Mouse (Mus musculus) thymus, adult 18-20 months (tissue): ENCODE results near the gene Zmiz1.

Experiments used
- DNase-seq, 2 experiments: peaks; one replicate each; pipeline ENCODE4 v3.0.0; 2022; ENCODE audit warnings: mixed read lengths in 2 of 2

Zmiz1 gene

GRCm38 (mm10) chr14:25623698-25624097, 164.7 kb downstream of the Zmiz1 start:
- no peak for DNase-seq

- no peak for DNase-seq
Observed at GRCm38 (mm10) chr14:25624659-25625058, 165.7 kb downstream of the Zmiz1 start.

GRCm38 (mm10) chr14:25627599-25628255, 168.7 kb downstream of the Zmiz1 start:
- no peak for DNase-seq

DNA sequence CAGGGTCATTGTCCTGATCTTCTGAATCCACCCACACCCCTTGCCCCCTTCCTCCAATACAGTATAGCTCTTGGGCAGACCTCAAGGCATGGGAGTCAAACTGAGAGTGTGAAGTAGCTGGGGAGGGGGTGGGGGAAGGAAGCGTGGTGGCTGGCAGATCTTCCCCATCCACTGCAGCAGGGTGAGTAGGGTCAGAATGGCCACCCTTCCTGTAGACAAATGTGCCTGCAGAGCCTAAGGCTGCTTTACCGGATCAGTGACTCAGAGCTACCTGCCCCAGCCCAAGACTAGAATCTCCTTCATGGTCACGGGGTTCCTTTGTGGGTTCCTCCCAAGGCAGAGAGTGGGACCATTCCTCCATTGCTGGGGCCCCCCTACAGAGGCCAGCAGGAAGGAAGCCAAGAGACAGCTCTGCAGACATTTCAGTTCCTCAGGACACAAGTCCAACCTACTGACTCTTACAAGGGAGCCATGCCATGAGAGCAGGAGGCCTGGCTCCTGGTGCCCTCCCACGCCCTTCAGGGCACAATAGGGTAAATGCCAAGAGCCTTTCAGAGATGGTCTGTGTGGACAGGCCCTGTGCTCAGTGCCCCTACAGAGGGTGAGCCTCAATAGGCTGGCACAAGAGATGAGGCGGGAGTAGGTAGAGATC, 169.6 kb downstream of the Zmiz1 start:
- no peak for DNase-seq

DNA sequence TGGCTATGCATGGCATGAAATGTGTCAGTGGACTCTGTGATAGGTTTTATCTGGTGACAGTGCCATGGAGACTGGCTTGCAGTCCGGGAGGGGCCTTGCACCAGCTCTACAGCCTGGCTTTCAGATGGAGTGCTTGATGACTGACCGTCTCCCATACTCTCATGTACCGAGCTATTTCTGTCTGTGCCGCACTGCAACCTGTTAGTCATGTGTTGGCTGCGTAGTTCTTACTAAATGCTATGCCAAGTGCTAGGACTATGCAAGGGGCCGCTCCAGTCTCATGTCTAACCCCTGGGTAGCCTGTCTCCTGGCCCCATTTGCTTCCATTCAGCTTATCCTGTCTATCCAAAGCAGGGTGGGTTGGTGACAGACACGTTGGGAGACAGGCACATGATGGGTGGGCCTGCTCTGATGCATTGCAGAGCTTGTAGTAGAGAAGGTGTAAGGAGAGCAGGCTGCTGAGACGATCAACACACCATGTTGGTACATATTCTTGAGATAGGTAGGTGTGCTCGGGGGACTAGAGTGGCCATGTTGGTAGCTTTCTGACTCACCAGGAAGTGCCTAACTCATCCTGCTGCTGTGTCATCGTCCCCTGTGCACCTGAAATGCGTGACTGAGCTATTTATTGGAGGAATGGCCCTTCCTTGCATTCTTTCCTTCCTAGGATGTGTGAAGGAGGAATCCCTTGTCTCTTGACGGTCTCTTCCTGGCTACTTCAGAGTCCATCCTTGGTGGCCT, 171.1 kb downstream of the Zmiz1 start:
- no peak for DNase-seq

GRCm38 (mm10) chr14:25630647-25631409, 171.8 kb downstream of the Zmiz1 start:
- DNase-seq = no peak

- no peak for DNase-seq
Observed at GRCm38 (mm10) chr14:25631481-25631880, 172.5 kb downstream of the Zmiz1 start.

GRCm38 (mm10) chr14:25633539-25634300, 174.7 kb downstream of the Zmiz1 start:
- no peak for DNase-seq

DNA sequence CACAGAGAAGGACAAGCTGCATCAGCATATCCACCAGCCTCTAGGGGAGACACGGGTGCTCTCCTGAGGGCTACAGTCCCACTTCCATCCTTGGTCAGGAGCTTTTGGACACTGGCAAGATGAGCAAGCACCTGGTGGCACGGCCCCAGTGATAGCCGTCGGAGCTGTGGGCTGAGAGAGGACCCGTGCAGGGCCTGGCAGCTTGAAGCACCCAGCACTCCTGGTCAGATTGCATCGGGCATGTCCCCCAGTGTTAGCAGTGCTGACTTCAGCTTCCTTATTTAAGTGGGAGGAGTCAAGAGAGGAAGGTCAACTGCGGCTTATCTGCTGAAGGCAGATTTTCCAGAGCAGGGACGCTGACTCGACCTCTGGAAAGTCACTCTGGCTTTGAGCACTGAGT, 175.3 kb downstream of the Zmiz1 start:
- no peak for DNase-seq

GRCm38 (mm10) chr14:25635746-25636145, 176.8 kb downstream of the Zmiz1 start:
- no peak for DNase-seq

GRCm38 (mm10) chr14:25636297-25636696, 177.3 kb downstream of the Zmiz1 start:
- no peak for DNase-seq

- no peak for DNase-seq
Observed at GRCm38 (mm10) chr14:25639120-25639758, 180.3 kb downstream of the Zmiz1 start.

DNA sequence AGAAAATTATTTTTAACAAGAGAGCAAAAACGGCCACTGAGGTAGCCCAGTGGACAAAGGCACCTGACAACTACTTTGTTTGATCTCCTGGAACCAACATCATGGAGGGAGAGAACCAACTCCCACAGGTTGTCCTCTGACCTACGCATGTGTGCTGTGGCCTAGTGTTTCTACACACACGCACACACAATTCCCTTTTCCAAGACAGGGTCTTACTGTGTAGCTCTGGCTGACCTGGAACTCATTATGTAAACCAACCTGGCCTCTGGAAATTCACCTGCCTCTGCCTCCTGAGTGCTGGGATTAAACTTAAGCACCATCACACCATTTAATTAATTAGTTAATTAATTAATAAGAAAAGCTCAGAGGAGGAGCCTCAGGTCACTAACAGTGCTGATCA, 181.0 kb downstream of the Zmiz1 start:
- DNase-seq = no peak

DNA sequence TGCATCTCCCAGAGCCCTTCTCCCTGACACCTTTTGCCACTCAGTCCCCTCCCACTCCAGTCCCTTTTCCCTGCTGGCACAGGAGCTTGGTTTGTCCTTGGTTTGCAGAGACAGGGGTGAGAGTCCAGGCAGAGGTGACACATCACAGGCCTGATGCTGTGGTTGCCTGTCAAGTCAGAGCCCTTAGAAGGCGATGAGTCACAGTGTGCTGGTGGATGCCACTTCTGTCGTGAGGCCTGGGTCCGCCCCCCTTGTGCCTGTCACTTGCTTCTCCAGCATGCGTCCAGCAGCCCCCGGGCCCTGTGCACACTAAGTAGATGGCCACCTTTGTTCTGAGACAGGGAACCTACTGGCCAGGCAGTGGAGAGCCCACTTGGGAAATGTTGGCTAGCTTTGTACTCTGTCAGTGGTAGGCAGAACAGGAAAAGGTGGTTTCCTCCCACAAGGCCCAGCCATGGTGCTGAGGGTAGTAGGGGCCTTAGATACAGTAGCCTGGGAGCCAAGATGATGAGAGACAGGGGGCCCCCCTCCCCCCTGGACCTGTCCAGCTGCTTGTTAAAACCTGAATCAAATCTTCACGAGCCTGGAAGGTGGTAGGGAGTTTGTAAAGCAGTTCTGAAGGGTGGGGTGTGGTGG, 181.6 kb downstream of the Zmiz1 start:
- no peak for DNase-seq

GRCm38 (mm10) chr14:25641067-25641466, 182.1 kb downstream of the Zmiz1 start:
- DNase-seq = no peak

DNA sequence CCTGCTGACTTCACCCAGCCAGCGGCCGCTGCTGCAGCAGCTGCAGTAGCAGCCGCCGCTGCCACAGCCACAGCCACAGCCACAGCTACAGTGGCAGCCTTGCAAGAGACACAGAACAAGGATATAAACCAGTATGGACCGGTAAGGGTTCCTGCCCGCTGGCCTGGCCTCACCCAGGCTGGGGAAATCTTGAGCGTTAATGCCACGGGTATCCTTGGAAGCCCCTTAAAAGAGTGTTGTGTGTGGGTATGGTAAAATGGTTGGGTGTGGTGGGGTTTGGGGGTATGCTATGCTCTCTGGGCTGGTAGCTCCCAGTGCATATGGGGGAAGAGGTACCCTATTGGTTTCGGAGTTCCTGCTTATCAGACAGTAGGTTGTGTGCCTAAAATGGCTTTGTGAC, 186.7 kb downstream of the Zmiz1 start:
- no peak for DNase-seq

DNA sequence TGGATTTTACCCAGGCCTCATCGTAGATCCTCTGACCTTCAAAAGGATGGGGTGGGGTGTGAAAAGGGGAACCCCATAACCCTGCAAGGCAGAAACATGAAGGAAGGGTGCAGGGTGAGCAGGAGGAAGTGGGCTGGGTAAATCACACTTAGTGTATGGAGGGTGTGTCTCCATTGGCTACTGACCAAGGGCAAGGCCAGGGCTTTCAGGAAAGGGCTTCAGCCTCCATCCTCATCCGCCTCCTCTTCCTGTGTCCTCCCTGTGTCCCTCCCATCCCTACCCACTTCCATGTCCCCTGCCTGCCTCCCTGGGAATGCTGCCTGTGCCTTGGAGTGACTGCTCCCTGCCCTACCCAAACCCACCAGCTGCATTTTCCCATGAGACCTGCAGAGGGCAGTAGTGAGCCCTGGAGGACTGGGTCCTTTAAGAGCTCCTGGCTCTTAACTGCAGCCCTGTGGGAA, 187.2 kb downstream of the Zmiz1 start:
- peak; percentile 32 to 45 for DNase-seq

GRCm38 (mm10) chr14:25651131-25651530, 192.1 kb downstream of the Zmiz1 start:
- DNase-seq = no peak

DNA sequence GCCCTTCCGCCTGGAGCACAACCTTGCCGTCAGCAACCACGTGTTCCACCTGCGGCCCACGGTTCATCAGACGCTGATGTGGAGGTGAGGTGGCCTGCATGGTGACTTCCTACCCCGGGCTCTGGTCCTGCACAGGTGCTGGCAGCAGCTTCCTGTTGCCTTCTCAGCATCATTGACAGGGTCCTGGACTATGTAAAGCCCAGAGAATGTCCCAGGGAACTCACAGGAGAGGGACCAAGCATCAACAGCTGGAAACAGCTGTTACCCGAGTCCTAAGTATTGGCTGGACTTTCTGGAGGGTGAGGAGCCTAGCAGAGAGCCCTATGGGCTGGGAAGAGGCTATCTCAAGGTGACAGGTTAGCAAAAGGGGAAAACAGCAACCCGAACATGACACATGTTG, 192.9 kb downstream of the Zmiz1 start:
- no peak for DNase-seq

GRCm38 (mm10) chr14:25654401-25655197, 195.6 kb downstream of the Zmiz1 start:
- DNase-seq = no peak
